Mouse (Mus musculus) hindbrain, embryonic 14.5 days (tissue): ENCODE results near the gene Prrc2c. TPM values are rescaled to one million over a fixed set of nuclear protein-coding genes. Genes with fewer than 3 reads are reported as not detected.

Experiments used
- ATAC-seq: fragments of 200-750 bp; cut with Nextera tagmentation; 2 replicates; pipeline ENCODE4 v1.8.0; 2017; ENCODE audit warnings: moderate number of reproducible peaks, mild to moderate bottlenecking, moderate TSS enrichment, moderate library complexity; ENCODE audit not compliant: low FRiP score
- DNase-seq: peaks from one replicate; pipeline ENCODE4 v3.0.0-alpha.2; 2015; ENCODE audit warnings: low spot score
- H3K27ac ChIP-seq: fragments of 300-500 bp; sonication (generic); 2 replicates; pipeline ENCODE4 v1.5.1; 2014; ENCODE audit warnings: mild to moderate bottlenecking, moderate library complexity
- H3K27me3 ChIP-seq: fragments of 300-500 bp; sonication (generic); 2 replicates; pipeline ENCODE4 v1.6.1; 2014; ENCODE audit warnings: mild to moderate bottlenecking, low read length, mixed read lengths; ENCODE audit not compliant: control insufficient read depth, insufficient read depth
- H3K36me3 ChIP-seq: fragments of 300-500 bp; sonication (generic); replicated peaks from 2 replicates; pipeline ENCODE4 v1.6.1; 2014; ENCODE audit not compliant: control insufficient read depth, insufficient read depth
- H3K4me1 ChIP-seq: fragments of 300-500 bp; sonication (generic); replicated peaks from 2 replicates; pipeline ENCODE4 v1.6.1; 2014; ENCODE audit warnings: antibody characterized with exemption, low read length, mixed read lengths; ENCODE audit not compliant: control insufficient read depth, insufficient read depth
- H3K4me2 ChIP-seq: fragments of 300-500 bp; sonication (generic); replicated peaks from 2 replicates; pipeline ENCODE4 v1.6.1; 2014; ENCODE audit warnings: mild to moderate bottlenecking, moderate library complexity
- H3K4me3 ChIP-seq: fragments of 300-500 bp; sonication (generic); replicated peaks from 2 replicates; pipeline ENCODE4 v1.5.1; 2014; ENCODE audit warnings: mild to moderate bottlenecking, low read length
- H3K9ac ChIP-seq: fragments of 300-500 bp; sonication (generic); 2 replicates; pipeline ENCODE4 v1.6.1; 2014
- H3K9me3 ChIP-seq: fragments of 300-500 bp; sonication (generic); 2 replicates; pipeline ENCODE4 v1.6.1; 2016; ENCODE audit warnings: low read length; ENCODE audit not compliant: control insufficient read depth
- WGBS: fragments of 180-500 bp; shearing (Covaris S2); extraction: QIAGEN DNeasy Blood & Tissue Kit; methylation state at CpG from one replicate; pipeline ENCODE4 v1.1.7; 2014; 5-methylcytosine and 5-hydroxymethylcytosine counted together
- polyA plus RNA-seq: library from polyadenylated mRNA; unstranded; fragments of >200 nt; fragmentation: Nextera tagmentation; extraction: Ambion mirVana; gene quantifications from 2 replicates; pipeline ENCODE4 v1.2.1, GENCODE M21; 2014

Prrc2c gene
- polyA plus RNA-seq, 1 experiment from 2014 or later = 148 TPM

GRCm38 (mm10) chr1:162748761-162749160 is 8.4 kb upstream of the Prrc2c start:
- WGBS = 90% methylated on average over 5 of the region's 5 CpGs
- DNase-seq (no peak), ATAC-seq (no peak)
- Histone ChIP-seq H3K27ac (no peak overlapping the region), H3K9me3 (no peaks in the 10 kb centered on the region), H3K36me3 (no peaks in the 10 kb centered on the region), H3K4me2 (no peak overlapping the region), H3K4me1 (no peaks in the 10 kb centered on the region), H3K27me3 (no peaks in the 10 kb centered on the region), H3K4me3 (no peak overlapping the region), H3K9ac (no peak overlapping the region)

- under 1% methylated on average over 57 of the region's 58 CpGs for WGBS
Observed at GRCm38 (mm10) chr1:162739831-162740394, 443 bp downstream of the Prrc2c start.

GRCm38 (mm10) chr1:162739406-162739805 is 950 bp downstream of the Prrc2c start:
- Histone ChIP-seq H3K27ac (peak overlapping the region; percentile 99), H3K4me3 (peak overlapping the region; percentile 61), H3K4me2 (peak overlapping the region; percentile 91), H3K9me3 (no peaks in the 10 kb centered on the region), H3K9ac (peak overlapping the region; percentile 99), H3K4me1 (peaks cover 26% of the 10 kb centered on the region), H3K36me3 (no peaks in the 10 kb centered on the region), H3K27me3 (no peaks in the 10 kb centered on the region)
- WGBS = 1% methylated on average over 10 of the region's 10 CpGs
- no peak for ATAC-seq
- DNase-seq = peak; percentile 33

More at GRCm38 (mm10) chr1:162739831-162740394, 443 bp downstream of the Prrc2c start:
- Histone ChIP-seq H3K36me3 (no peaks in the 10 kb centered on the region), H3K9me3 (no peaks in the 10 kb centered on the region), H3K4me3 (peak overlapping the region; percentile 61), H3K9ac (peak overlapping the region; percentile 99), H3K27ac (peak overlapping the region; percentile 99), H3K27me3 (no peaks in the 10 kb centered on the region), H3K4me1 (peaks cover 26% of the 10 kb centered on the region), H3K4me2 (peak overlapping the region; percentile 91)
- peak; percentile 89 for ATAC-seq
- DNase-seq = peak; percentile 36

GRCm38 (mm10) chr1:162738472-162738871 is 1.9 kb downstream of the Prrc2c start:
- H3K4me2 ChIP-seq = peak overlapping the region; percentile 91
- H3K27me3 ChIP-seq = no peaks in the 10 kb centered on the region
- WGBS = 58% methylated on average over 2 of the region's 2 CpGs
- H3K9ac ChIP-seq = peak overlapping the region; percentile 99
- ATAC-seq = no peak
- H3K4me3 ChIP-seq = peak overlapping the region; percentile 61
- H3K9me3 ChIP-seq = no peaks in the 10 kb centered on the region
- peaks cover 26% of the 10 kb centered on the region for H3K4me1 ChIP-seq
- no peak overlapping the region for H3K27ac ChIP-seq
- no peaks in the 10 kb centered on the region for H3K36me3 ChIP-seq
- DNase-seq = no peak

GRCm38 (mm10) chr1:162735084-162735483 is 5.3 kb downstream of the Prrc2c start:
- Histone ChIP-seq H3K27me3 (no peaks in the 10 kb centered on the region), H3K4me1 (peaks cover 26% of the 10 kb centered on the region), H3K4me2 (no peak overlapping the region), H3K27ac (no peak overlapping the region), H3K4me3 (no peak overlapping the region), H3K9ac (no peak overlapping the region), H3K9me3 (no peaks in the 10 kb centered on the region), H3K36me3 (no peaks in the 10 kb centered on the region)
- 92% methylated on average over 4 of the region's 4 CpGs for WGBS
- DNase-seq (no peak), ATAC-seq (no peak)

- Histone ChIP-seq H3K9ac (no peak overlapping the region), H3K4me2 (no peak overlapping the region), H3K4me1 (peaks cover 26% of the 10 kb centered on the region), H3K27ac (no peak overlapping the region), H3K36me3 (no peaks in the 10 kb centered on the region), H3K4me3 (no peak overlapping the region), H3K27me3 (no peaks in the 10 kb centered on the region), H3K9me3 (no peaks in the 10 kb centered on the region)
- 93% methylated on average over 1 of the region's 1 CpGs for WGBS
- no peak for DNase-seq
- no peak for ATAC-seq
Observed at GRCm38 (mm10) chr1:162734283-162734682, 6.1 kb downstream of the Prrc2c start.

- no peak overlapping the region for H3K9ac ChIP-seq
Observed at GRCm38 (mm10) chr1:162732041-162732440, 8.3 kb downstream of the Prrc2c start.

GRCm38 (mm10) chr1:162729436-162729835 is 10.9 kb downstream of the Prrc2c start:
- ATAC-seq (no peak), DNase-seq (no peak)
- Histone ChIP-seq H3K9ac (no peak overlapping the region), H3K4me3 (no peak overlapping the region), H3K27ac (no peak overlapping the region), H3K36me3 (peaks cover 4% of the 10 kb centered on the region; the same call in 1 of the 2 replicates), H3K27me3 (no peaks in the 10 kb centered on the region), H3K4me2 (no peak overlapping the region), H3K9me3 (no peaks in the 10 kb centered on the region), H3K4me1 (no peaks in the 10 kb centered on the region)
- WGBS = 28% methylated on average over 2 of the region's 2 CpGs

More at GRCm38 (mm10) chr1:162732041-162732440, 8.3 kb downstream of the Prrc2c start:
- 42% methylated on average over 4 of the region's 4 CpGs for WGBS
- Histone ChIP-seq H3K4me1 (peaks cover 7% of the 10 kb centered on the region; the same call in 1 of the 2 replicates), H3K9me3 (no peaks in the 10 kb centered on the region), H3K36me3 (no peaks in the 10 kb centered on the region), H3K27ac (no peak overlapping the region), H3K4me2 (no peak overlapping the region), H3K4me3 (no peak overlapping the region), H3K27me3 (no peaks in the 10 kb centered on the region)
- no peak for ATAC-seq
- no peak for DNase-seq

GRCm38 (mm10) chr1:162727981-162728380 is 12.4 kb downstream of the Prrc2c start:
- no peak overlapping the region for H3K27ac ChIP-seq
- peaks cover 8% of the 10 kb centered on the region for H3K36me3 ChIP-seq
- H3K4me2 ChIP-seq = no peak overlapping the region
- H3K9ac ChIP-seq = no peak overlapping the region
- no peaks in the 10 kb centered on the region for H3K27me3 ChIP-seq
- no peaks in the 10 kb centered on the region for H3K4me1 ChIP-seq
- 86% methylated on average over 6 of the region's 6 CpGs for WGBS
- no peak for DNase-seq
- no peaks in the 10 kb centered on the region for H3K9me3 ChIP-seq
- ATAC-seq = no peak
- H3K4me3 ChIP-seq = no peak overlapping the region

- Histone ChIP-seq H3K27ac (no peak overlapping the region), H3K9ac (no peak overlapping the region), H3K27me3 (no peaks in the 10 kb centered on the region), H3K4me2 (no peak overlapping the region), H3K9me3 (no peaks in the 10 kb centered on the region), H3K36me3 (peaks cover 41% of the 10 kb centered on the region), H3K4me3 (no peak overlapping the region), H3K4me1 (no peaks in the 10 kb centered on the region)
- no peak for DNase-seq
- no peak for ATAC-seq
Observed at GRCm38 (mm10) chr1:162723610-162724009, 16.7 kb downstream of the Prrc2c start.
